Mouse (Mus musculus) gastrocnemius, adult 8-10 months (tissue): ENCODE results near the gene Zdhhc7. TPM values are rescaled to one million over a fixed set of nuclear protein-coding genes. Genes with fewer than 3 reads are reported as not detected.

ENCODE experiments used
- DNase-seq, 2 experiments: peaks; one replicate each; pipeline ENCODE4 v3.0.0; 2022; ENCODE audit warnings: low spot score in 2 of 2
- total RNA-seq, 4 experiments: library from RNA; stranded (reverse); gene quantifications; 2 replicates each; pipeline ENCODE4 v1.2.4; 2022

Zdhhc7 gene
- total RNA-seq, 4 experiments from 2014 or later: 24.3 to 30.3 (median 27.0) TPM

GRCm38 (mm10) chr8:120037199-120037598, 64.1 kb downstream of the Zdhhc7 start:
- peak in 1 of 2 experiments; percentile 52 for DNase-seq

- no peak for DNase-seq
Observed at GRCm38 (mm10) chr8:120036578-120036977, 64.7 kb downstream of the Zdhhc7 start.

GRCm38 (mm10) chr8:120036111-120036510, 65.2 kb downstream of the Zdhhc7 start:
- peak; percentile 51 to 76 for DNase-seq

GRCm38 (mm10) chr8:120034471-120034870, 66.8 kb downstream of the Zdhhc7 start:
- DNase-seq: no peak

GRCm38 (mm10) chr8:120032549-120033208, 68.6 kb downstream of the Zdhhc7 start:
- DNase-seq: no peak

Other genes with a start within 250 kb of the Zdhhc7 start
- 1 to 10 TPM in 3 of 4 experiments, under 1 TPM in 1; 0.90 to 2.1 (median 1.6) TPM for gene Klhl36, start 239.2 kb downstream of the Zdhhc7 start, total RNA-seq
- gene Usp10, start 191.1 kb downstream of the Zdhhc7 start, total RNA-seq: 10 to 100 TPM; 50.6 to 55.9 (median 53.1) TPM
- 10 to 100 TPM in 1 of 4 experiments, 1 to 10 TPM in 2, not detected in 1; 4.4 to 20.0 (median 7.9) TPM for gene Gm20388, start 190.6 kb downstream of the Zdhhc7 start, total RNA-seq
- gene Crispld2, start 109.0 kb downstream of the Zdhhc7 start, total RNA-seq: 10 to 100 TPM in 1 of 4 experiments, 1 to 10 TPM in 3; 5.3 to 13.6 (median 8.1) TPM
- gene 6430548M08Rik, start 12.7 kb upstream of the Zdhhc7 start, total RNA-seq: 10 to 100 TPM; 24.5 to 33.0 (median 25.0) TPM
- not detected for gene Fam92b, start 76.0 kb upstream of the Zdhhc7 start, total RNA-seq
- 10 to 100 TPM; 32.6 to 36.2 (median 34.6) TPM for gene Gse1, start 127.0 kb upstream of the Zdhhc7 start, total RNA-seq